Mouse (Mus musculus) right cerebral cortex, postnatal 36 days (tissue): ENCODE measurements around the gene Bmp8b.
"Not testable (repeated sequence)": the region's sequence is repeated elsewhere in the genome, so short reads cannot be mapped to it uniquely, and the experiment has no call there.

Source experiments
- DNase-seq, 2 experiments: peaks; one replicate each; pipeline ENCODE4 v3.0.0; 2022; ENCODE audit warnings: low spot score in 2 of 2, mixed read lengths in 1 of 2

Gene Bmp8b

DNA sequence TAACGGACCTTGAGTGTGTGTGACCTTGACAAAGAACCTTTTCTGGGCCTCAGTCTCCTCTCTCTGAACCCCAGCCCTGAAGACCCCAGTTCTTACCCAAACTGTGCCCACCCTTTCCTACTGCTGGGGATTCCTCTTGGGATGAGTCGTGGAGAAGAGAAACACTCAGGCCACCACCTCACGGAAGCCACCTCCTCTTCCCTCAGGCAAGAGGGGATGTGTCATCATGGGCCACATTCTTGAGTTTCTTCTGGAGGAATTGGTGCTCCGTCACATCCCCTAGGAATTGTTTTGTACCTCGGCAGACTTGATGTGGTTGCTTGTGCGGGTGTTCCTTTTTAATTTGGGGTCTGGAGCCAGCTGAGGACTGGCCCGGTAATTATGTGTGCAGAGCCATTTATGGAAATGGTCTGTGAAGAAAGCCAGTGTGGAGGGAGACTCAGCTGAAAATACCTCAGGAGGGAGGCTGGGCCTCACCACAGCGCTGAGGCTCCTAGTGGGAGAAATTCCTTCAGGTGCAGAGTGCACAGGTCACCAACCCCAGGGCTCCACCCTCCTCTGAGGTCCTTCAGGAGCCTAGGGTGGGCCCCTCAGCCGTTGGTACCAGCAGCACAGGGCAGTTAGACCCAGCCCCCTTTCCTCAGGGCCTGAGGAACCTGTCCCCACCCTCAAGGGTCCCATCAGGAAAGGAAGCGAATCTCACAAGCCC is 6.5 kb downstream of the Bmp8b start:
- not testable (repeated sequence) for DNase-seq

DNA sequence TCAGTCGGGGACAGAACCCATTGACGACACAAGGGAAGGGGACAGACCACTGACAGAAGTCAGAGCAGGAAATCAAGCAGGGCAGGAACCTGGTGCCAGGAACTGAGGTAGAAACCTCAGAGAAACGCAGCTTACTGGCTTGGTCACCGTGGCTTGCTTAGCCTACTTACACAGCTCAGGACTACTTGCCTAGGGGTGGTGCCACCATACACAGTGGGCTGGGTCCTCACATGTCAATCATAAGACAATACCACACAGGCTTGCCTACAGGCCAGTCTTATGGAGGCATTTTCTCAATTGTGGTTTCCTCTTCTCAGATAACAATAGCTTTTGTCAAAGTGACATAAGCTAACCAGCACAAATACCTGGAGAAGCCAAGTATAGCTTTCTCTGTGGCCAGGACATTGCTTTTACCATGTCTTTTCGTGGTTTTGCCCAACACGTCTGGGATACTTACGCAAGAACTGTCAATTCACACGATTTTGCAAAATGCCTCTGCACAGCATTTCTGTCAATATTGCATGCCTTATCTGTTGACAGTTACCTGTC is 7.3 kb downstream of the Bmp8b start:
- no peak for DNase-seq

DNA sequence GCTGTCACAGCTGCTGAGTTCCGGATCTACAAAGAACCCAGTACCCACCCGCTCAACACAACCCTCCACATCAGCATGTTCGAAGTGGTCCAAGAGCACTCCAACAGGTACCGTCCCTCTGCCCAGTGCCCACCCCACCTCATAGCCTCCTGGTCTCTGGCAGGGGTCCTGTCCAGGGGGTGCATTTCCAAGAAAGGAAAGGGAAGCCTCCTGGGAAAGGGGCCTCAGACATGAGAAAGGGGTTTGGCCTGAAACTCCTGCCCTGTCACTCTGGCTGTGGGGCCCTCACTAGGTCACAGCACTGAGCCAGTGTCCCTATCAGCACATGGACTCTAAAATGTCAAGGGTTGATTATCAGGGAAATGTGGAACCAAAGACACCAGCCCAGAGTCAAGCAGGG is 9.7 kb downstream of the Bmp8b start:
- not testable (repeated sequence) for DNase-seq

DNA sequence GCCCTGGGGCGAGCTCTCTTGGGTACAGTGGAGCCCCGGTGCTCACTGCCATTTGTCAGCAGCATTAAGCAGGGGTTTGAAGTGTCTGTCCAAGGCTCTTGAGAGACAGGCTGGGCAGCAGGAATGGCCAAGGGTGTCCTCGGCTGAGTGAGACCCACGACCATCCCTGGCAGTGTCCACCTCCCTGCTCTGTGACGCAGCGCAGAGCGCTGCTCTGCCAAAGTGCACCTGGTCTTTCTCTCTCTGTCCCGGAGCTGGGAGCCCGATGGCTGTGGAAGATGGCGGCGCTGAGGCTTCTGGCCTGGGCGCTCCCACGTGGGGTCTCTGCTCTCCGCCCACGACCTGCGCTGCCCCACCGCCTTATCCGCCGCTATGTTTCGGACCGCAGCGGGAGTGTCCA is 11.0 kb downstream of the Bmp8b start, which contains the start of gene Oxct2b:
Gene Oxct2b, plus strand, starts transcription at position 256 of the 400 bp plus-strand sequence.
- no peak for DNase-seq

DNA sequence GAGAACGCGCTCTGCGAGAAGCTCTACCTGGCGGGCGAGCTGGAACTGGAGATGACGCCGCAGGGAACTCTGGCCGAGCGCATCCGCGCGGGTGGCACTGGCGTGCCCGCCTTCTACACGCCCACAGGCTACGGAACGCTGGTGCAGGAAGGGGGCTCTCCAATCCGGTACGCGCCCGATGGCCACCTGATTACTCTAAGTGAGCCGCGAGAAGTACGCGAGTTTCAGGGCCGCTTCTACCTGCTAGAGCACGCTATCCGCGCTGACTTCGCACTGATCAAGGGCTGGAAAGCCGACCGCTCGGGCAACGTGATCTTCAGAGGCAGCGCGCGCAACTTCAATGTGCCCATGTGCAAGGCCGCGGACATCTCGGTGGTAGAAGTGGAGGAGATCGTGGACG is 11.7 kb downstream of the Bmp8b start:
- peak in 1 of 2 experiments; percentile 11 for DNase-seq

DNA sequence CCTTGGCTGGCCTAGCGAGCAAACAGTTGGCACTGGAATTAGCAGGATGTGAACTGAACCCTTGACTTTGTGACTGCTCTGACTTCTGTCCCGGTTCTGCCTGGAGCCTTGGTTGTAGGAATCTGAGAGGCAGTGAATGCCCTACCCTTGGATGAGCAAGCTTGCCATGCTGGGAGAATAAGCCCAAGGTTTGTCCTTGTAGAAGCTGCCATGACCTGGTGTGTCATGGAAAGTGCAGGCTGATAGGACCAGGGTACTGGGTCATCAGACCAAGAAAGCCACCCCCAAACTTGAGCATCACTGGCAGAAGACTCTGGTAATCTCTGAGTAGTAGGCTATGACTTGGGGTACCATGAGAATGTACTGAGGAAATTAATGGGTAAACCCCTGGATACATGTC is 16.3 kb downstream of the Bmp8b start:
- DNase-seq: no peak

DNA sequence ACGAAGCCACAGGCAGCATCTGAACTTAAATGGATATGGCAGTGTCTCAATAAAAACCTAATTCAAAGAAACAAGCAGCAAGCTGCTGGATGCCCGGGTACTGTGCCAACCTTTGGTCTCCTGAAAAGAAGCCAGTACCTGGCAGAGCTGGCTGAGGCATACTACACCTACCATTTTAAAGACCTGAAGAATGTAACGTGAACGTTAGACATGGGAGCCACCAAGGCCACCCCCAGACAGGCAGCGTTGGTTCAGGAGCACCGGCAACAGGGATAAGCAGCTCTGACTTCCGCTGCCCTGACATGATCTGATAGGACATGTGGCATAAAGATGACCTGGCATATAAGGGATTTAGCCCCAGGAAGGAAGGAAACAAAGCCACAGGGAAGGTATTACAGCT is 21.7 kb downstream of the Bmp8b start:
- DNase-seq: no peak

DNA sequence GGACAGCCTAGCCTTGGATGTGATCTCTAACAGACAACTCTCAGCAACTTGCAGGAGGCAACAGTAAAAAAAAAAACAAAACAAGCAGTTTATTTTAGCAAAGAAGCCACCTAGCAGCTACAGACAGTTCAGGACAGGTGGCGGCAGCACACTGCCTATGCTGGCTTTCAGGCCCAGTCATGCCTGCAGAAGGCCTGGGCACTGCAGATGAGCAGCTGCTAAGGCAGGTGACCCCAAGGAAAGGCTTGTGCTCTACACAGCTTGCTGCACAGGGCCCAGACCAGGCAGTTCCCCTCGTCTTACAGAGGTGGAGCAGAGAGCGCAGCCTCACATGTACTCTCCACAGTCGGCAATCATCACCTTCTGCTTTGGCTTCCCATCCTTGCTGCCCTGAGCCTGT is 22.1 kb downstream of the Bmp8b start:
- no peak for DNase-seq

DNA sequence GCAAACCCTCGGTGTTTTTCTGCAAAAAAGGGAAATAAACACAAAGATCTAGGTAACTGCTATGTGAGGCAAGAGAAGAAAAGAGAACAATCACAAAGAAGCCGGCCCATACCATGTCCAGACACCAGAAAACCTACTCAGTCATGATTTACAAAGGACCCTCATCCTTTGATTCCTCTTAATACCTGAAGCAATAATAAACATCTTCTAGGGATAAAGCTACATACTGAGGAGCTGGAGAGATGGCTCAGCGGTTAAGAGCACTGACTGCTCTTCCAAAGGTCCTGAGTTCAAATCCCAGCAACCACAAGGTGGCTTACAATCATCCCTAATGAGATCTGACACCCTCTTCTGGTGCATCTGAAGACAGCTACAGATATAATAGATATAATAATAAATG is 32.6 kb downstream of the Bmp8b start:
- DNase-seq: no peak

DNA sequence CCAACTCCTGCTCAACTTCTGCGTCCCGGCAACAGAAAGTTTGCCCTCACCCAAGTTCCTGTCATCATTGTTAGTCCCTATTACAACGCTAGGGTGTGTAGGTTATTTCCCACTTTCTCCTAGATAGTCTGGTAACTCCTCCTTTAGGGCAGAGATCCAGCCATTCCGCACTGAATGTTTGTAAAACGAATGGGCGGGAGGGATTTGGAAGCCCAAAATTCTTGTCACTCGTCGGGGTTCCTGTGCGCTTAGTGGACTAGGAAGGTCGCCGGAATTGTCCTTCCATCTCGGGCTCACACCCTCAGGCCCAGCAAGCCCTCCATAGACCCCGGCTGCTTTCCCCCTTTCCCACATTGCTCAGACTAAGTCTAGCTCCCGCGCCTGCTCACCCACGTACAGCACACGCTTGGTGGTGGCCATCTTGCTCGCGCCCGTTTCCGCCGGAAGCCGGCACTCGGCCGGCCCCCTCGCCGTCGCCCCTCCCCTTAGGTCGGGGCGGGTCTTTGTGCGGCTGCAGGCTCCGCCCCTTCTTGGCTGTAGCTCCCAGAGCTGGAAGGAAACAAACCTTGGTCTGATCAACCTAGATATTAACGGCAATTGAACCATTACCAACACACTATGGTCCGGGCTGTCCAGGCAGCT is 34.7 kb downstream of the Bmp8b start, which contains the start of gene Ppie:
Gene Ppie, minus strand, starts transcription at position 439 of the 642 bp plus-strand sequence.
- peak; percentile 47 to 55 for DNase-seq

DNA sequence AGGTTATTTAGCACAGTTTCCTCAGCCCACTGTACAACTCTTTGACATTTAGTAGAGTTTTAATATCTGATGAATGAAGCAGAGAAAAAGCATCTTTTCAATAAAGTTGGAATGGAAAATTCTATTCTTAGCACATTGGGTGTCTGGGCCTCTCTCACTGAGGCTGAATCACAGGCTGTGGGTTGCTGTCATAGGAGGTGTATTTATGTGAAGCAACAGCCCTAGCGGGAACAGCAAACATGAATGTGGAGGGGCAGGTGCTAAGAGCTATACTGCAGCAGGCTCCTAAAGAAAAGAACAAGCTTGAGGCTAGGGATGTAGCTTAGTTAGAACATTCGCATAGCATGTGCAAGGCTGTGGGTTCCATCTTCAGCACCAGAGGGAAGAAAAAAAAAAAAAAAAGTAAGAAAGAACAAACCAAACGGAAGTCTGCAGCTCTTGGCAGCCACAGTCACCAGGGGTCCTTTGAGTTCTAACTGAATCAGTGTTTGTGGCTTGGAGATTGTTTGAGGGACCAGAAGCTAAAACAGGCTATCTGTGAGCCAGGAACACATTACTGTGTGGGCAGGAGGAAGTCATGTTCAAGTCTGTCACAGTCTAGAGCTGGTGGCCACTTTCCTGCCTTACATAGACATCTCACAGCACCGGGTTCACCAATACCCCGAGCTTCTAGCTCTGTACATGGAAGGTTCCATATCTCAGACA is 42.6 kb downstream of the Bmp8b start:
- peak; percentile 65 to 75 for DNase-seq

DNA sequence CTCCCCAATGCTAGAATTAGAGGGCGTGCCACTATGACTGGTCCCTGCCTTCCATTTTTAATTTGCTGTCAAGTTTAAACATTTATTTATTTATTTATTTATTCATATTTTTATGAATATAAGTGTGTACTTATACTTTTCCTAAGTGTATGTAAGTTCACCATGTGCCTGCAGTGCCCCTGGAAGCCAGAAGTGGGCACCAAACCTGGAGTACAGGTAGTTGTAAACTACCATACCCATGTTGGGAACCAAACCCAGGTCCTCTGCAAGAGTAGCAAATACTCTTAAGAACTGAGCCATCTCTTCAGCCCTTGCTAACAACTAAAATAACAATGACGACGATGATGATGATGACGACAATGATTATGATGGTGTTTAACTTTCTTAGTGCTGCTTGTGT is 47.0 kb downstream of the Bmp8b start:
- DNase-seq: no peak

DNA sequence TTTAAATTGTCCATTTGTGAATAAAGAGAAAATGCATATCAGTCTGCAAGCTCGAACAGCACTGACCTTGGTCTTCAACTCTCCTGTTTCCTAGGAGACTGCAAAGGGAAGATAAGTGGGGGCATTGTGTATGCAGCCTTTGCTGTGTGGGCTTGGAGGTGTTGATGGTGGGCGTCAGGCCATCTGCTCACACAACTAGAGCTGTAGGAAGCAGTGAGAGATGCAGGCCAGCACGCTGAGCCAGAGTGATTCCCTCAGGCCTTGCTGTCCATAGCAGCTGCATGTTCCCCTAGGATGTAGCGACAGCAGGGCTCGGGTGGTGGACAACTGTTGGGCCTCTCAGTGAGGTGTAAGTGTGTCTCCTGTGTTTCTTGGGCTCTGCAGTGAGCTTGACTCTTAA is 48.0 kb downstream of the Bmp8b start:
- peak; percentile 80 to 87 for DNase-seq

DNA sequence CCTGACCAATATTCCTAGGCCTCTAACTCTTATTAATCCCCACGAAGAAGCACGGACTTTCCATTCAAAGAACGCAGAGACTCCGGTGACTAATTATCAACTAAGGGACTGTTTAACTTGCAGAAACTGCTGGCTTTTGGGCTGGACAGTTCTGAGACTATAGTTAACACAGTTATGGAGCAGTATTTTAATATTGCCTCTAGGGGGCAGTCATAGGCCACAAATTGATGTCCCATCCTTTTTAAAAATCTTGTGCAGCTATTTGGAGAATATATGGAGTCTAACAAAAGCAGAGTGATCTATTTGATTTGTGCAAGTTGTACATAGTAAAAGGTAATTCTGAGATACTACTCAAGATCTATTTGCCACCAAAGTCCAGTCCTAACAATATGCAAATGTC is 50.0 kb downstream of the Bmp8b start:
- DNase-seq: no peak

DNA sequence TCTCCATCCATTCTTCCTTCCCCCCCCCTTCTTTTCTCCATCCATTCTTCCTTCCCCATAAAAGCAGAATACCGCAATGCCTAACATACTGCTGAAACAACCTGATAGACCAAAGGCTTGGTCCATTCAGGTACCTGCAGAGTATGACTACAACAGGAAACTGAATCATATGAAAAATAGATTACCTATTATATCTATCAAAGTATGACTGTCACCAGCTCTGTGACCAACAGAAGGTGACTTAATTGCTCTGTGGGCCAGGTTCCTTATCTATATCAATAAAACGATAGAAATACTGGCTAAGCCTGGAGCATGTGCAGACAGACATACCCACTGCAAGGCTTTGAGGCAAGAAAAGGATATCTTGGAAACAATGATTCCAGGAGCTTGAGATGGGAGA is 50.5 kb downstream of the Bmp8b start:
- no peak for DNase-seq

DNA sequence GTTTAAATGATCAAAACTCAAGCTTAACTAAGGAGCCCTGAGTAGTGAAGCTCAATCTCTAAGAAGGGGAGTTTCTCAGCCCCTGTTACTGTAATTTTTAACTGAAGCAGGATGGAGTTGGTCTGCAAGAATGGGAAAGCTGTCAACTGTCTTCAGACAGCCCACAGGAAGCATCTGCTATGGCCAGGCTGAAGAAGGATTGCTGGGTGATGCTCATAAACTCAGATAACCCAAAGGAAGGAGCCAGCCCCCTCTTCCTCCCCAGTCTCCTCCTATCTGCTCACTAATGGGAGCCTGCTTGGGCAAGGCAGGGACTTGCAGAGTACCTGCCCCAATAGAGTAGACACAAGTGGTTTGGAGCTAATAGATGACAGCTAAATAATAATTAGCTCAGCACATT is 50.9 kb downstream of the Bmp8b start:
- DNase-seq: no peak

DNA sequence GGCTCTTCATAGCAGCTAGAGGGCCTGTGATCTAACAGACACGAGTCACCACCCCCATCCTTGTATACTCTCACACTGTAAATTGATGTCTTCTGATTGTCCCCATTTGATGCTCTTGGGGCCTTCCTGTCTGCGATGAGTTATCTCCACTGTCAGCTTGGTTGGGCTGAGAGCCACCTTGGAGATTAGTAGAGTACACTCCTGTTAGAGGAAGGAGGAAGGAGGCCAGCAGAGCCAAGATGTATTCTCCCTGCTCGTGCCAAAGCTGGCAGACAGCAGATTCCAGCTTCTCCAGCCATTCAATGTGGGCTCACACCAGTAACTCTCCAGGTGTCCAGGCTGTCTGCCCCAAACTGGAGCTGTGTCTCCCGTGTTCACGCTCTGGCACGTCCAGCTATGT is 55.6 kb downstream of the Bmp8b start:
- DNase-seq: no peak

DNA sequence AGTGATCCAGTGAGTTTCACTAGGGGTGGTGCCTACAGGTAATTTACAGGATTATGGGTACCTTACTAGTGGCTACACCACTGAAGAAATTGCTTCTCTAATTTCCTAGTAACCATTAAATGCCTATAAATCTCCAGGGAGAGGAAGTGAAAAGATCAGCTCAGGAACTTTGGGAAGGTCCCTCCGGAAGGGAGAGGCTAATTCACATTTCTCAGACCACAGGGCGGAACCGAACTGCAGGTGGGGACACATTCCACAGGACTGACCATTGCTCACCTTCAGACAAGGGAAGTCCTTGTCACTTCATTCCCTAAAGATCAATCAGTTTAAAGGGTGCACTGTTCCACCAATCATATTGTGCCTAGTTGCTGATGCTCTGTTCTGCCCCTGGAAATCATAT is 56.3 kb downstream of the Bmp8b start:
- not testable (repeated sequence) for DNase-seq

DNA sequence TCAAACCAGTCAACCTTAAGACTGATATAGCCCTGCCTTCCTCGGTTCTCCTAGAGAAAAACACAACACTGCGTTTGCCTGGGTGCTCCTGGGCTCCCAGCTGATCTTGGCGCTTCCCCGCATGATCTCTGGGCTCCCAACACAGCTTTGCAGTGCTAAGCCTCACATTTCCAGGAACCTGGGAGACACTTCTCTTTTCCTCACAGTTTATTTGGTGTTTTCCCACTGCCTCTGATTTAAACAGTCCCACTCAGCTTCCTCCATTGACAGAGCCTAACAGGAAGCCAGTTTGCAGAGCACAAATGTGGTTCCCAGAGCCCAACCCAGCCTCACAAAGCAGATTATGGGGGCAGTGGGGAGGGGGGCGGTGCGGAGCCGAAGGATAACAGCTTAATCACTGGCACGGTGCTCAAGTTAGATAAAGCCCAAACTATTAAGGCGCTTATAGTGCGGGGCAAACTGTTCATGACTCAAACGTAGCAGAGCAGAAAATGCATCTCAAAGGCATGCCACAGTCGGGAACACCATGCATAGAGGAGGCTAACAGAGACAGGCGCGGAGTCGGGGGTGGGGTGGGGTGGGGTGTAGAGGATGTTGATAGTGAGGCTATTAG is 57.4 kb downstream of the Bmp8b start:
- no peak for DNase-seq

DNA sequence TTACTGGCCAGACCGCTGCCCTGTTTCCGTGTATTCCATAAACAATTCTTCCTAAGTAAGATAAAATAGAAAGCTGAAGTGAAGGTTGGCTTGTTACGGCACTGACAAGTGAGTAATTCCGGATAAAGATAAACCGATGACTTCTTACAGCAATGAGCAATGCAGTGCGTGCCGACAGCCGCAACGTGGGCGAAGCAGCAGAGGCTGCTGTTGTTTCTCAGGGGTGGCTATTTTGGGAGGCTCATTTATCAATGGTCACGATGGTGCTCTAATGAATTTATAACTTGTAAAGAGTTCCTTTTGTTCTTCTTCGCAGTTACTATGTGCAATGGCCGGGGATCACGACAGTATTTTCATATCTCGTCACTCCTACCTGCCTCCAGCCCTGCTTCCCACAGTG is 59.2 kb downstream of the Bmp8b start:
- DNase-seq: peak; percentile 58 to 73

DNA sequence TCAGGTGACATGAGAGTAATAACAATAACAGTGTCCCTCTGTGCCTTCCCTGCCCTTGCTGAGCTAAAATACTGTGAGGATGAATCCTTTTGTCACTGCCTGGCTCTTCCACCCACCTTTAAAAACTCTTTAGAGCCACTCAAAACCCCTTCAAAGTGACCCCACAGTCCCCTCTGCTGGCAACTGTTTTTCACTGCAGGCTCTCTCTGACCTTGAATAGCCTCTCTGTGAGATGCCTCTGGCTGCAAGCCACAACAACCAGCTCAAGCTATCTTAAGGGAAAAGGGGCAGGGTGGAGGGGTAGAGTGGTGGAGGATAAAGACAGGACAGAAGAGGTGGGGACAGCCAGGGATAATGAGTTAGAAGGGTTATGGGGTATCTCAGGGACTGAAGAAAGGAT is 66.8 kb downstream of the Bmp8b start:
- no peak for DNase-seq
